Mouse (Mus musculus): Measurements from ENCODE around the gene Gm340.

DNA sequence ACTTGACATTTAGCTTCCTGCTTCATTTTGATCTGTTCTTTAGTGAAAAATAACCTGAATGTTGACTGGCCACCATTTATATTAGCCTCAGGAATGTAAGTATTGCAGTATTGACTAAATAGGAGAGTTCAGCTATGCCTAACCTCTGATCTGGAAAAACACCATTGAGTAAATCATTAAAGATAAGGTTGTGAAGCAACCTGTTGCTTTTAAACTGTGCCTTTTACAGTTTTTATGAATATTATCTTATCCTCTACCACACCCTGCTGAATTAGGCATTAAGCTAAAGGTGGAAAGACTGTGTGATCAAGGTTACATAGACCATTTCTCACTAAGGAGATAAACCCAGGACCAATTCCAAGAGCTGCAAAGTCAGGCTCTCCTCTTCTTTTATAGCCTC is 4.6 kb upstream of the Gm340 start:
- TF ChIP-seq CTCF (conservative IDR thresholded peaks at IDR 0.05 in 1 of 2, IDR thresholded peaks at IDR 0.05 in 1 of 2; ENCODE audit: low read depth in 2 of 2, low read length in 2 of 2) (no peak), JUND (conservative IDR thresholded peaks at IDR 0.05; ENCODE audit: low read depth, low read length) (no peak), POLR2A (IDR thresholded peaks at IDR 0.05; ENCODE audit: low read depth, low read length) (no peak)
